Mouse (Mus musculus): ENCODE results near the gene Rpl37.

DNA sequence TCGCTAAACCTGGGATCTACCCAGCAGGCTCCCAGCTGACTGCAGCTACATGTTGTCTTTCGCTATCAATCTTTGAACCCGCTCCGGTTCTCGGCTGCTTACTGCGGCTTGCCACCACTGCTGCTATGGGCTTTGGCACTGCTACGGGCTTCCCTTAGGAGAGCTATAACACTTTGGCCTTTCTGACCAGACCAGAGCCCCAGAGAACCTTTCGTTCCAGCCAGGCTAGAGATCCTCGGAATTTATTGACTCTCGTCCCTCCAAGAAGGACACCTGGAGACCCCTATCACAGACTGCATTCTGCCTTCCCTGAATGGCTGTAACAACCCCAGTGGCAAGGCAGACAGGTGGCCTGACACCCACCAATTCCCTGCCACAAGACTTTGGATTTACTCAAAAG, 26.3 kb upstream of the Rpl37 start:
- TF ChIP-seq CTCF (IDR thresholded peaks at IDR 0.05; ENCODE audit: low read depth, low read length) = no peak
- no peak for TF ChIP-seq POLR2A (IDR thresholded peaks at IDR 0.05; ENCODE audit: extremely low read depth, insufficient read depth, low read length)

Measured in liver, adult 2 months (tissue).